Mouse (Mus musculus): ENCODE measurements around the gene Catsper2. TPM values are rescaled to one million over a fixed set of nuclear protein-coding genes. Genes with fewer than 3 reads are reported as not detected.
"Not testable (repeated sequence)": the region's sequence is repeated elsewhere in the genome, so short reads cannot be mapped to it uniquely, and the experiment has no call there.

The Catsper2 gene
- polyA plus RNA-seq, 1 experiment from 2014 or later = 7.0 TPM

GRCm38 (mm10) chr2:121418476-121418875 lies 4.9 kb upstream of the Catsper2 start:
- no peaks in the 10 kb centered on the region for H3K27me3 ChIP-seq (replicated peaks)
- no peak for ATAC-seq (replicated peaks)
- no peak overlapping the region for H3K27ac ChIP-seq
- no peak overlapping the region for H3K4me2 ChIP-seq
- H3K9me3 ChIP-seq = no peaks in the 10 kb centered on the region
- 91% methylated on average over 3 of the region's 3 CpGs for WGBS
- peaks cover 22% of the 10 kb centered on the region for H3K4me1 ChIP-seq
- no peak overlapping the region for H3K4me3 ChIP-seq
- no peak overlapping the region for H3K9ac ChIP-seq
- peaks cover 7% of the 10 kb centered on the region; the same call in 1 of the 2 replicates for H3K36me3 ChIP-seq (replicated peaks)

GRCm38 (mm10) chr2:121416356-121416755 lies 2.8 kb upstream of the Catsper2 start:
- ATAC-seq (replicated peaks) = no peak
- Histone ChIP-seq H3K4me3 (no peak overlapping the region), H3K27me3 (replicated peaks) (no peaks in the 10 kb centered on the region), H3K4me2 (no peak overlapping the region), H3K9ac (no peak overlapping the region), H3K27ac (no peak overlapping the region), H3K4me1 (peaks cover 31% of the 10 kb centered on the region), H3K9me3 (no peaks in the 10 kb centered on the region), H3K36me3 (replicated peaks) (no peaks in the 10 kb centered on the region; the same call in 1 of the 2 replicates)
- 90% methylated on average over 6 of the region's 6 CpGs for WGBS

GRCm38 (mm10) chr2:121415591-121415990 lies 2.0 kb upstream of the Catsper2 start:
- Histone ChIP-seq H3K4me2 (peak overlapping the region; percentile 66), H3K27ac (no peak overlapping the region), H3K9me3 (no peaks in the 10 kb centered on the region), H3K4me3 (peak overlapping the region; percentile 90), H3K27me3 (replicated peaks) (no peaks in the 10 kb centered on the region), H3K4me1 (peaks cover 31% of the 10 kb centered on the region), H3K9ac (peak overlapping the region; percentile 90; the same call in 1 of the 2 replicates), H3K36me3 (replicated peaks) (no peaks in the 10 kb centered on the region; the same call in 1 of the 2 replicates)
- no peak for ATAC-seq (replicated peaks)
- WGBS = 86% methylated on average over 3 of the region's 3 CpGs

- peak overlapping the region; percentile 90; the same call in 1 of the 2 replicates for H3K9ac ChIP-seq
- H3K4me2 ChIP-seq = peak overlapping the region; percentile 66
- no peak overlapping the region for H3K27ac ChIP-seq
- WGBS = 58% methylated on average over 3 of the region's 3 CpGs
- no peak for ATAC-seq (replicated peaks)
- H3K9me3 ChIP-seq = no peaks in the 10 kb centered on the region
- H3K4me3 ChIP-seq = peak overlapping the region; percentile 90
- H3K4me1 ChIP-seq = peaks cover 31% of the 10 kb centered on the region
- no peaks in the 10 kb centered on the region; the same call in 1 of the 2 replicates for H3K36me3 ChIP-seq (replicated peaks)
- H3K27me3 ChIP-seq (replicated peaks) = no peaks in the 10 kb centered on the region
These were observed 1.5 kb upstream of the Catsper2 start for GRCm38 (mm10) chr2:121415103-121415502.

GRCm38 (mm10) chr2:121414139-121414685 lies 620 bp upstream of the Catsper2 start:
- peak overlapping the region; percentile 66 for H3K4me2 ChIP-seq
- peak overlapping the region; percentile 95 for H3K27ac ChIP-seq
- peak overlapping the region; percentile 90 for H3K9ac ChIP-seq
- no peaks in the 10 kb centered on the region for H3K9me3 ChIP-seq
- ATAC-seq (replicated peaks) = peak; percentile 64
- 0% methylated on average over 32 of the region's 32 CpGs for WGBS
- peaks cover 31% of the 10 kb centered on the region for H3K4me1 ChIP-seq
- no peaks in the 10 kb centered on the region; the same call in 1 of the 2 replicates for H3K36me3 ChIP-seq (replicated peaks)
- peak overlapping the region; percentile 90 for H3K4me3 ChIP-seq
- no peaks in the 10 kb centered on the region for H3K27me3 ChIP-seq (replicated peaks)

GRCm38 (mm10) chr2:121412843-121413386 lies 677 bp downstream of the Catsper2 start:
- peak overlapping the region; percentile 95 for H3K27ac ChIP-seq
- no peaks in the 10 kb centered on the region for H3K9me3 ChIP-seq
- WGBS = 20% methylated on average over 4 of the region's 4 CpGs
- ATAC-seq (replicated peaks) = peak; percentile 37
- peak overlapping the region; percentile 90 for H3K4me3 ChIP-seq
- peak overlapping the region; percentile 62 for H3K4me2 ChIP-seq
- no peaks in the 10 kb centered on the region for H3K36me3 ChIP-seq (replicated peaks)
- H3K9ac ChIP-seq = peak overlapping the region; percentile 59
- H3K27me3 ChIP-seq (replicated peaks) = no peaks in the 10 kb centered on the region
- peaks cover 31% of the 10 kb centered on the region for H3K4me1 ChIP-seq

GRCm38 (mm10) chr2:121408160-121408559 lies 5.4 kb downstream of the Catsper2 start:
- no peaks in the 10 kb centered on the region for H3K27me3 ChIP-seq (replicated peaks)
- H3K27ac ChIP-seq = no peak overlapping the region
- H3K36me3 ChIP-seq (replicated peaks) = no peaks in the 10 kb centered on the region
- H3K9me3 ChIP-seq = no peaks in the 10 kb centered on the region
- no peak overlapping the region for H3K9ac ChIP-seq
- WGBS = 35% methylated on average over 4 of the region's 4 CpGs
- no peak overlapping the region for H3K4me2 ChIP-seq
- H3K4me3 ChIP-seq = no peak overlapping the region
- no peak for ATAC-seq (replicated peaks)
- H3K4me1 ChIP-seq = peaks cover 9% of the 10 kb centered on the region

- H3K9ac ChIP-seq = no peak overlapping the region
- no peak overlapping the region for H3K4me2 ChIP-seq
- H3K27me3 ChIP-seq (replicated peaks) = no peaks in the 10 kb centered on the region
- H3K9me3 ChIP-seq = no peaks in the 10 kb centered on the region
- H3K27ac ChIP-seq = no peak overlapping the region
- H3K4me3 ChIP-seq = no peak overlapping the region
- no peak for ATAC-seq (replicated peaks)
- H3K36me3 ChIP-seq (replicated peaks) = no peaks in the 10 kb centered on the region
- no peaks in the 10 kb centered on the region for H3K4me1 ChIP-seq
These were observed 10.3 kb downstream of the Catsper2 start for GRCm38 (mm10) chr2:121403296-121403695.

GRCm38 (mm10) chr2:121396624-121397023 lies 17.0 kb downstream of the Catsper2 start:
- Histone ChIP-seq H3K27ac (no peak overlapping the region), H3K4me3 (no peak overlapping the region), H3K9me3 (no peaks in the 10 kb centered on the region), H3K9ac (no peak overlapping the region), H3K4me2 (no peak overlapping the region), H3K27me3 (replicated peaks) (no peaks in the 10 kb centered on the region), H3K36me3 (replicated peaks) (no peaks in the 10 kb centered on the region), H3K4me1 (no peaks in the 10 kb centered on the region)
- no peak for ATAC-seq (replicated peaks)
- 15% methylated on average over 8 of the region's 8 CpGs for WGBS

- not testable (repeated sequence) for H3K4me1 ChIP-seq; H3K9ac ChIP-seq; H3K27ac ChIP-seq; H3K4me2 ChIP-seq; H3K4me3 ChIP-seq; H3K9me3 ChIP-seq; H3K36me3 ChIP-seq (replicated peaks); H3K27me3 ChIP-seq (replicated peaks); ATAC-seq (replicated peaks)
- WGBS = 97% methylated on average over 17 of the region's 17 CpGs
These were observed 26.5 kb downstream of the Catsper2 start, which contains the start of gene Strc for GRCm38 (mm10) chr2:121386961-121387575. Gene Strc (minus strand): TSS chr2:121387168.

- H3K4me1 ChIP-seq = no peaks in the 10 kb centered on the region
- ATAC-seq (replicated peaks) = no peak
- no peaks in the 10 kb centered on the region for H3K36me3 ChIP-seq (replicated peaks)
- no peaks in the 10 kb centered on the region for H3K9me3 ChIP-seq
- no peak overlapping the region for H3K4me3 ChIP-seq
- H3K27ac ChIP-seq = no peak overlapping the region
- H3K4me2 ChIP-seq = no peak overlapping the region
- no peak overlapping the region for H3K9ac ChIP-seq
- no peaks in the 10 kb centered on the region for H3K27me3 ChIP-seq (replicated peaks)
- WGBS = 49% methylated on average over 2 of the region's 2 CpGs
These were observed 38.8 kb downstream of the Catsper2 start for GRCm38 (mm10) chr2:121374766-121375165.

GRCm38 (mm10) chr2:121372266-121372665 lies 41.3 kb downstream of the Catsper2 start:
- Histone ChIP-seq H3K27ac (no peak overlapping the region), H3K4me3 (no peak overlapping the region), H3K4me1 (no peaks in the 10 kb centered on the region), H3K36me3 (replicated peaks) (no peaks in the 10 kb centered on the region), H3K27me3 (replicated peaks) (no peaks in the 10 kb centered on the region), H3K9ac (no peak overlapping the region), H3K9me3 (no peaks in the 10 kb centered on the region), H3K4me2 (no peak overlapping the region)
- WGBS = 79% methylated on average over 3 of the region's 3 CpGs
- ATAC-seq (replicated peaks) = no peak

GRCm38 (mm10) chr2:121370921-121371320 lies 42.7 kb downstream of the Catsper2 start:
- no peaks in the 10 kb centered on the region for H3K9me3 ChIP-seq
- H3K4me1 ChIP-seq = no peaks in the 10 kb centered on the region
- no peaks in the 10 kb centered on the region for H3K36me3 ChIP-seq (replicated peaks)
- no peak overlapping the region for H3K27ac ChIP-seq
- H3K27me3 ChIP-seq (replicated peaks) = no peaks in the 10 kb centered on the region
- no peak for ATAC-seq (replicated peaks)
- no peak overlapping the region for H3K4me3 ChIP-seq
- H3K4me2 ChIP-seq = no peak overlapping the region
- no peak overlapping the region for H3K9ac ChIP-seq
- WGBS = 84% methylated on average over 5 of the region's 5 CpGs

All from midbrain, embryonic 15.5 days (tissue).